Mouse (Mus musculus): ENCODE data around the gene Paf1. TPM values are rescaled to one million over a fixed set of nuclear protein-coding genes. Genes with fewer than 3 reads are reported as not detected.
A peak's percentile ranks its signal among the peaks of the same experiment; 100 is the strongest.

Paf1 gene
- polyA plus RNA-seq (2016; fragmentation: Nextera tagmentation; extraction: Ambion mirVana): 89.8 and 90.8 TPM in 2 replicates

DNA sequence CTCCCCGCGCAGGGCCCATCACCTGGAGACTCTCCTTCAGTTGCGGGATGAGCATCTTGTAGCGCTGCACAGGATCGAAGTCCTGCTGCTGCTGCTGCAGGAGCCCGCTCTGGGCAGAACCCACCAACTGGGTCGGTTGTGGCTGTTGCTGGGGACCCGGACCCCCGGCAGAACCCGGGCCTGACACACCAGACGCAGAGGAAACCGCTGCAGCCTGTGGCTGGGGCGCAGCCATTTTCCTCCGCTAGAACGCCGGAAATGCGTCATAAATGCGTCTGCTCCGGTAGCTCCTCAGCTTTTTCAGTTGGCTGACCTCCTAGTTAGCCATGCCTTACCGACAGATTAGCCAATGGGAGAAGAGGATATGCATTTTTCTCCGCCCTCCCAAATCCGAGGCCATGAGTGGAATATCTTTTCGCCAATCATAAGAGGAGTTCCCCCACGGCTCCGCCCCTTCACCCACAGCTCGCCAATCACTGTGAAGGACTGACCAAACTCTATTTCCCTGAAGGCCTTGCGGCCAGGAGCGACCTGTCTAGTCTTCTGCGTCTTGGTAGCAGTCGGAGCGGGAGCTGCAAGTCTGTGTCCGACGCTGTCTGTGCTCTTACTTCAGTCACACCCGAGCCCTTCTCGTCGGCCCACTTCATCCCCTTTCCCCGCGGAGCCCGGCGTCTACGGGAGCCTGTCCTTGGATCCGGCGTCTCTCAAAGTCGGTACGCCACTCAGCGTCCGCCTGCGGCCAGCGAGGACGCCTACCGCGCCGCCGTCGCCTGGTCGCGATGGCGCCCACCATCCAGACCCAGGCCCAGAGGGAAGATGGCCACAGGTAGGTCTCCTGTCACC lies at the start of gene Paf1, which contains the start of gene Med29:
Paf1 (plus strand) TSS at position 523 of the 843 bp plus-strand sequence.
Med29 (minus strand) TSS at position 280 of the 843 bp plus-strand sequence.
- peaks cover 67% of the 10 kb centered on the region for H3K36me3 ChIP-seq
- WGBS: under 1% methylated on average over 58 of the region's 58 CpGs
- peaks cover 22% of the 10 kb centered on the region for H3K4me1 ChIP-seq
- H3K27me3 ChIP-seq (ENCODE audit: low read depth, poor library complexity, severe bottlenecking): no peaks in the 10 kb centered on the region
- peak; percentile 96 for DNase-seq (ENCODE audit: low spot score)
- H3K9me3 ChIP-seq (replicated peaks): no peaks in the 10 kb centered on the region
- H3K27ac ChIP-seq (replicated peaks): peak within 1 kb of the TSS; percentile 84
- peak within 1 kb of the TSS; percentile 96 for H3K4me3 ChIP-seq

DNA sequence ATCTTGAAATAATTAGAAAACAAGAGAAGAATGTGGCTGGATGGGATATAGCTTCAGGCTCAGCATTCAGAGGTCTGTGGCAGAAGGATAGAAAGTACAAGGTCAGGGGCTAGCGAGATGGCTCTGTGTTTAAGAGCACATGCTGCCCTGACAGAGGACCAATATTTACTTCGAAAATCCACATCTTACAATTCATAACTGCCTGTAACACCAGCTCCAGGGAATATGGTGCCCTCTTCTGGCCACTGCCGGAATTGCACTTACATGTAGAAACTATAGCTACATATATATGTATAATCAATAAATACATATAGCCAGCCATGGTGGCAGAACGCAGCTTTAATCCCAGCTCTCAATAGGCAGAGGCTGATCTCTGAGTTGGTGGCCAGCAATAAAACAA lies 48.1 kb upstream of the Paf1 start:
- whole genome bisulfite sequencing: 16% methylated on average over 4 of the region's 4 CpGs
- Histone ChIP-seq H3K27ac (replicated peaks) (no peak overlapping the region), H3K36me3 (no peaks in the 10 kb centered on the region), H3K4me1 (peaks cover 25% of the 10 kb centered on the region), H3K4me3 (no peak overlapping the region), H3K9me3 (replicated peaks) (no peaks in the 10 kb centered on the region), H3K27me3 (ENCODE audit: low read depth, poor library complexity, severe bottlenecking) (no peaks in the 10 kb centered on the region)
- DNase-seq (ENCODE audit: low spot score): peak; percentile 79

DNA sequence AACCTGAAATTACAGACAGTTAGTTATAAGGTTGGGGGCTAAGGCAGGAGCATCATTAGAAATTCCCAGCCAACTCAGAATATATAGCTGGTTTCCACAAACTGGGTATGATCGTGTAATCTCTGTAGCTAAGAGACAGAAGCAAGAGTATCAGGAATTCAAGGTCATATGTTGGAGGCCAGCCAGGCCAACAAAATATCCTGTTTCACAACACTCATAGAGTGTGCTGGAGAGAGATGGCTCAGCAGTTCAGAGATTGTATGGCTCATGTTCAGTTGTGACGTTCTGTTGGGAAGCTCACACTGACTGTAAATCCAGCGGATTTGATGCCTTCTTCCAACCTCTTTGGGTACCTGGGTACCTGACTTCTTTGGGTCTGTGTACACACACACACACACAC lies 45.0 kb upstream of the Paf1 start:
- Histone ChIP-seq H3K9me3 (replicated peaks) (no peaks in the 10 kb centered on the region), H3K36me3 (peaks cover 13% of the 10 kb centered on the region), H3K4me3 (no peak overlapping the region), H3K4me1 (peaks cover 24% of the 10 kb centered on the region), H3K27ac (replicated peaks) (no peak overlapping the region), H3K27me3 (ENCODE audit: low read depth, poor library complexity, severe bottlenecking) (no peaks in the 10 kb centered on the region)
- 81% methylated on average over 3 of the region's 3 CpGs for WGBS
- DNase-seq (ENCODE audit: low spot score): no peak

DNA sequence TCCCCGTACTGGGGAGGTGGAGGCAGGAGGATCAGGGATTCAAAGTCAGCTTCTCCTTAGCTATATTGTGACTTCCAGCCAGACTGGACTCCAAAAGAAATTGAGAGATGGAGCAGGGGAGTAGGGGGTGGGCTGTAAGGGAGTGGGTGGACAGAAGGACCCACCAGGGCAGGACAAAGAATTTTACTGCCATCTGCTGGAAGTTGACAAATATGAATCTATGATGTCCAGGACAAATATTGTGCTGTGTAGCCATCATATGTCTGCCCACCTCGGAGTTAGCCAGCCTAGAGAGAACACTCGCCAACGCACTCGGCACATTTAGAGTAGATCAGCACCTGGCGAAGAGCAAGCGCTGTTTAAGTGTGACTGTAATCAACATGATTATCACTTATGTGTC lies 44.1 kb upstream of the Paf1 start:
- WGBS: 83% methylated on average over 7 of the region's 7 CpGs
- Histone ChIP-seq H3K4me3 (no peak overlapping the region), H3K4me1 (peaks cover 24% of the 10 kb centered on the region), H3K36me3 (peaks cover 21% of the 10 kb centered on the region), H3K9me3 (replicated peaks) (no peaks in the 10 kb centered on the region), H3K27me3 (ENCODE audit: low read depth, poor library complexity, severe bottlenecking) (no peaks in the 10 kb centered on the region), H3K27ac (replicated peaks) (no peak overlapping the region)
- DNase-seq (ENCODE audit: low spot score): peak; percentile 11

DNA sequence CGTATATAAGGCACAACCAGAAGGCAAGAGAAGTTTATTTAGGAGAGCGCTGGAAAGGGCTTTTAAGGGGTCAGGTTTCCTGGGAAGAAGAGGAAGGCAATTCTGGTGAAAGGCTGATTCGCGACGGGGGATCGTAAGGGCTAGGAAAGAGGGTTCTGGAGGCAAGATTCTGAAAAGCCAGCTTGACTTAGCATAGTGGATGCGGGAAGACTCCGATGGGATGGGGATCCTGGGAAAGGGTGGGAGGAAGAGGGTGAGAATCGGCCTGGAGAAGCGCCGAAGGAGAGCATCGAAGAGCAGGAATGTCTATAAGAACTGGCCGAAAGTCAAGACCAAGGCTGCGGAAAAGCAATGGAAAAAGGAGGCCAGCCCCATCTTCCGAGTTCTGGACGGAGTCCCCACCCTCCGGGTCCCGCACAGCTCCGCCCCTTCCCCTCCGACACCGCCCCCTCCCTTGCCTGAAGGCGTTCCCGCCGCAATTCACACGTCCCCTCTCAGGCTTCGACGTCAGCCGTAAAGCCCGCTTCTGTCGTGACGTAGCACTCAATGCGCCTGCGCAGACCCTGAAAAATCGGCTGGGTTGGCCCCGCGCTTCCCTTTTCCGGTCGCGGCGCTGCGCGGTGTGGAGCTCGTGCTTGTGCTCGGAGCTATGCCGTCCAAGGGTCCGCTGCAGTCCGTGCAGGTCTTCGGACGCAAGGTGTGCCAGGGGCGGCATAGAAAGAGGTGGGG lies 42.4 kb upstream of the Paf1 start, which contains the start of gene Rps16:
Rps16 (plus strand) TSS at position 498 of the 729 bp plus-strand sequence.
- Histone ChIP-seq H3K4me3 (peak within 1 kb of the TSS; percentile 87), H3K4me1 (peaks cover 24% of the 10 kb centered on the region), H3K27me3 (ENCODE audit: low read depth, poor library complexity, severe bottlenecking) (no peaks in the 10 kb centered on the region), H3K36me3 (peaks cover 38% of the 10 kb centered on the region), H3K9me3 (replicated peaks) (no peaks in the 10 kb centered on the region), H3K27ac (replicated peaks) (peak within 1 kb of the TSS; percentile 95)
- under 1% methylated on average over 50 of the region's 50 CpGs for WGBS
- DNase-seq (ENCODE audit: low spot score): peak; percentile 99

DNA sequence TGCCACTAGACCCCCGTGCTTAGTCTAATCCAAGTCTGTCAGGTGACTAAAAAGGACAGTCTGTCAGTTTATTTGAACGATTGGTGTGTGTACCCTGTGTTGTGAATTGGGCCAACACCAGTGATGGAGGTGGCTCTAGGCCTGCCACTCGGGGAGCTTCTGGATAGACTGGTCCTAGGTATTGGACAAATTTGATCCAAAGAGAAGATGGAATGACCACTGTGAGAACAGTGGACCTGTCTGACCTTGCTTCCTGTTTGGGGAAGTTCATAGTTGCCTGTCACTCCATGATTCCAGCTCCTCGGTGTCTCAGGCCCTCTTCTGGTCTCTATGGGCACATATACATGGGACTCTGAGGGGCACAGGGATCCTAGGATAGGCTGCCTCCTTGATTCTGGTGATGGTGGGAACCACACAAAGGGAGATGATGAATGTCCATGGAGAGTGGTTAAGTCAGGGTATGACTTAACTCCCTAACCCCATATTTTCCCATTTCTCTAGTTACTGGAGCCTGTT lies 41.0 kb upstream of the Paf1 start:
- Histone ChIP-seq H3K9me3 (replicated peaks) (no peaks in the 10 kb centered on the region), H3K36me3 (peaks cover 40% of the 10 kb centered on the region), H3K27me3 (ENCODE audit: low read depth, poor library complexity, severe bottlenecking) (no peaks in the 10 kb centered on the region), H3K4me1 (peaks cover 29% of the 10 kb centered on the region), H3K4me3 (peak overlapping the region; percentile 87), H3K27ac (replicated peaks) (peak overlapping the region; percentile 95)
- WGBS: 48% methylated on average over 4 of the region's 4 CpGs
- DNase-seq (ENCODE audit: low spot score): peak; percentile 12

DNA sequence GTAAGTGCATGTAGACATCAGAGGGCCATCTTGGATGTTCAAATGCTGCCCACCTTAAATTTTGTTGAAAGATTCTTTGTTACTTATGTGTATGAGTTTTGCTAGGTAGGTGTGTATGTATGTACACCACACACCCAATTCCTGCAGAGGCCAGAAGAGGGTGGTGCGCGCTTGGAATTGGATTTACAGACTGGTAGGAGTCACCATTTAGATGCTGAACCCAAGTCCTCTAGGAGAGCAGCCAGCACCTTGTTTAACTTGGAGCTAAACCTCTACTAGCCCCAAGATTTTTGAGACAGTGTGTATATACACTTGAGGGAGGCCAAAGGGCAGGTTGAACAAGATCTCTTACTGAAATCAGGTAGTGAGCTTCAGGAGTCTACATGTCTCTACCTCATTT lies 39.5 kb upstream of the Paf1 start:
- whole genome bisulfite sequencing: 96% methylated on average over 2 of the region's 2 CpGs
- Histone ChIP-seq H3K4me3 (no peak overlapping the region), H3K9me3 (replicated peaks) (no peaks in the 10 kb centered on the region), H3K36me3 (peaks cover 40% of the 10 kb centered on the region), H3K27ac (replicated peaks) (no peak overlapping the region), H3K4me1 (peaks cover 44% of the 10 kb centered on the region), H3K27me3 (ENCODE audit: low read depth, poor library complexity, severe bottlenecking) (no peaks in the 10 kb centered on the region)
- DNase-seq (ENCODE audit: low spot score): no peak

DNA sequence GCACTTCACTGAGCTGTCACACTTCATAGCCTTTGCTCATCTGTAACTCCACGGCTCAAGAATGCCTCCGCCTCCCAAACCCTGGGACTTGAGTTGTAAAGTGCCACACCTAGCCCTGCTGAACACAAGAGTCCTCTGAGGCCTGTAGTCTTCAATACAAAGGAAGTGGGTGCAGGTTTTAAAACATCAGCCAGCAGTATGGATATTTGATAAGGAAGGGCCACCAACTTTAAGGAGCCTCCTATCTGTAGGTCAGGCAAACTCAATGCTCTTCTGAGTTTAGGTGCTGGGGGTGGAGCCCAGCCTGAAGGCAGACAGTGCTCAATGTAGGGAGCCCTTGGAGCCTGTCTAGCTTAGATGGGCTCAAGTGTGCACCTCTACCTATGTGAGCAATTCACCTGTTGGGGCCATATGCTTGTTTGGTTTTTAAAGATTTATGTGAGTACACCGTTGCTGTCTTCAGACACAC lies 38.6 kb upstream of the Paf1 start:
- H3K4me1 ChIP-seq: peaks cover 53% of the 10 kb centered on the region
- no peak overlapping the region for H3K27ac ChIP-seq (replicated peaks)
- no peaks in the 10 kb centered on the region for H3K27me3 ChIP-seq (ENCODE audit: low read depth, poor library complexity, severe bottlenecking)
- no peaks in the 10 kb centered on the region for H3K9me3 ChIP-seq (replicated peaks)
- peaks cover 45% of the 10 kb centered on the region for H3K36me3 ChIP-seq
- no peak for DNase-seq (ENCODE audit: low spot score)
- WGBS: 90% methylated on average over 3 of the region's 3 CpGs
- no peak overlapping the region for H3K4me3 ChIP-seq

DNA sequence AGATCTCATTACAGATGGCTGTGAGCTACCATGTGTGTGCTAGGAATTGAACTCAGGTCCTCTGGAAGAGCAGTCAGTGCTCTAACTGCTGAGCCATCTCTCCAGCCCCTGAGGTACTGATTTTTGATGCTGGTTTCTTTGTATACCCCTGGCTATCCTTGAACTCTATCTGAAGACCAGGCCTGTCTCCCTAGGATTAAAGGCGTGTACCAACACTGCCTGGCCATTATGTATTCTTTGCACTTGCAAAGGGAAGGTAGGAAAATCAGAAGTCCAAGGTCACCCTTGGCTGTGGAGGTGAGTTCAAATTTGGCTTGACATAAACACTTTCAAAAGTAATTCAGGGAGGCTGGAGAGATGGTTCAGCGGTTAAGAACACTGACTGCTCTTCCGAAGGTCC lies 38.2 kb upstream of the Paf1 start:
- Histone ChIP-seq H3K4me3 (no peak overlapping the region), H3K27ac (replicated peaks) (no peak overlapping the region), H3K9me3 (replicated peaks) (no peaks in the 10 kb centered on the region), H3K36me3 (peaks cover 49% of the 10 kb centered on the region), H3K4me1 (peaks cover 53% of the 10 kb centered on the region), H3K27me3 (ENCODE audit: low read depth, poor library complexity, severe bottlenecking) (no peaks in the 10 kb centered on the region)
- WGBS: 89% methylated on average over 3 of the region's 3 CpGs
- no peak for DNase-seq (ENCODE audit: low spot score)

DNA sequence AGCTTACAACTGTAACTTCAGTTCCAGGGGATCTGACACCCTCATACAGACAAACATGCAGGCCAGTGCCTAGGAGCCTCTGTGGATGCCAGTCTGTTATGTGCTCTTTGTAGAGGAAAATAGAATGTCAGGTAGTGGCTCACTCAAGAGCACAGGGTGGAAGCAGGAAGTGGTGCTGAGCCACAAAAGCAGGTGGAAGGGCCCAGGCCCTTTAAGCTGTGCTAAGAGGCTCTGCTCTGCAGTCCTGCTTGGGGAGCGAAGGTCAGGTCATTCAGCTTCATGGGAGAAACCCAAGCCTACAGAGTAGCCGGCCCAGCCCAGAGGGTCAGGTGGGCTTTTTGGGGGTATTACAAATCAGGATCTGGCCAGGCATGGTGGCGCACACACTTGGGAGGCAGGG lies 37.5 kb upstream of the Paf1 start:
- Histone ChIP-seq H3K27ac (replicated peaks) (no peak overlapping the region), H3K27me3 (ENCODE audit: low read depth, poor library complexity, severe bottlenecking) (no peaks in the 10 kb centered on the region), H3K4me1 (peaks cover 50% of the 10 kb centered on the region), H3K36me3 (peaks cover 55% of the 10 kb centered on the region), H3K9me3 (replicated peaks) (no peaks in the 10 kb centered on the region), H3K4me3 (no peak overlapping the region)
- no peak for DNase-seq (ENCODE audit: low spot score)
- WGBS: 90% methylated on average over 3 of the region's 3 CpGs

DNA sequence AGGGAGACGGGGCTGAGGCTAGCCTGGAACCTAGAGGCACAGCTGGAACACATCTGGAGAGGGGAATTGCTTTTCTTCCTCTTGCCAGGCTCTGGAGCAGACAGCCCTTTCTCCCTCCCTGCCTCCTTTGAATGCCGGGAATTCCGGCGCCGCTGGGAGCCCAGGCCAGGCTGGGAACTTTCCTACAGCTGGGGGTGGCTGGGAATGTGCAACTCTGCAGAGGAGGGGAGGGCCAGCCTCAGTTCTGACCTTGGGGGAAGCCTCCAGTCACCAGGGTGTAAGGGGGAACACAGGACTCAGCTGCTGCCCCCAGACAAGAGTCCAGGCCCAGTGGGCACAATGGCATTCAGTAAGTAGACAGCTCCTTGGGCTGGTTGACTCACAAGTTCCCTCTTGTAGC lies 35.8 kb upstream of the Paf1 start:
- H3K27me3 ChIP-seq (ENCODE audit: low read depth, poor library complexity, severe bottlenecking): no peaks in the 10 kb centered on the region
- H3K27ac ChIP-seq (replicated peaks): peak overlapping the region; percentile 74
- H3K4me3 ChIP-seq: peak overlapping the region; percentile 7; the same call in 1 of the 2 replicates
- peaks cover 40% of the 10 kb centered on the region for H3K4me1 ChIP-seq
- H3K36me3 ChIP-seq: peaks cover 68% of the 10 kb centered on the region
- H3K9me3 ChIP-seq (replicated peaks): peaks cover 6% of the 10 kb centered on the region
- peak; percentile 62 for DNase-seq (ENCODE audit: low spot score)
- 1% methylated on average over 4 of the region's 5 CpGs for WGBS

DNA sequence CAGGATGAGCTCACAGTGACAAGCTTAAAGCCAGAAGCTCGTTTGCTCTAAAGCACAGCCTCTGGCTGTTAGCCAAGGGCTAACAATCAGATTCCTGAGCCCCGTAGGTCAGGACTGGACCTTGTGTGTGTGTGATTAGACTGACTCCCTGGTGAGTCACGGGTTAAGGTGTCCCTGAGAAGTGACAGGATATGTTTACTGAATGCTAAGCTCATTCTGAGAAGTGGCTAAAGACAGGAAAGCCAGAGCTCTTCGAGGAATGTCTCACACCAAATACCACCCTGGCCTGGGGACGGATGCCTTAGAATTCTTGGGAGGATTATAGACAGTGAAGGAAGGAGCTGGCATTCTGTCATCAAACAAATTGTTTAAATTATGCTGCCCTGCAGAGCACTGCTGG lies 34.8 kb upstream of the Paf1 start:
- WGBS: 5% methylated on average over 5 of the region's 5 CpGs

More for the DNA sequence above, 34.8 kb upstream of the Paf1 start:
- peak overlapping the region; percentile 29 for H3K4me3 ChIP-seq
- H3K4me1 ChIP-seq: peaks cover 37% of the 10 kb centered on the region
- H3K27me3 ChIP-seq (ENCODE audit: low read depth, poor library complexity, severe bottlenecking): no peaks in the 10 kb centered on the region
- H3K36me3 ChIP-seq: peaks cover 68% of the 10 kb centered on the region
- peaks cover 7% of the 10 kb centered on the region for H3K9me3 ChIP-seq (replicated peaks)
- H3K27ac ChIP-seq (replicated peaks): peak overlapping the region; percentile 74
- no peak for DNase-seq (ENCODE audit: low spot score)

Data from midbrain, embryonic 10.5 days (tissue).